Mouse (Mus musculus) heart, embryonic 13.5 days (tissue): ENCODE data around the gene Galntl6. TPM values are rescaled to one million over a fixed set of nuclear protein-coding genes. Genes with fewer than 3 reads are reported as not detected.

Experiments
- ATAC-seq: fragments of 200-750 bp; cut with Nextera tagmentation; 2 replicates; pipeline ENCODE4 v1.8.0; 2017; ENCODE audit warnings: moderate TSS enrichment; ENCODE audit not compliant: insufficient number of reproducible peaks, low FRiP score, low TSS enrichment; ENCODE audit errors: extremely low read depth
- H3K27ac ChIP-seq: fragments of 300-500 bp; sonication (generic); replicated peaks from 2 replicates; pipeline ENCODE4 v1.5.1; 2015; ENCODE audit warnings: moderate library complexity, mild to moderate bottlenecking, inconsistent platforms
- H3K27me3 ChIP-seq: fragments of 300-500 bp; sonication (generic); replicated peaks from 2 replicates; pipeline ENCODE4 v1.6.1; 2015; ENCODE audit warnings: mild to moderate bottlenecking, inconsistent platforms
- H3K36me3 ChIP-seq: fragments of 300-500 bp; sonication (generic); 2 replicates; pipeline ENCODE4 v1.6.1; 2015; ENCODE audit warnings: mild to moderate bottlenecking, inconsistent platforms
- H3K4me1 ChIP-seq: fragments of 300-500 bp; sonication (generic); 2 replicates; pipeline ENCODE4 v1.6.1; 2015; ENCODE audit warnings: inconsistent platforms
- H3K4me2 ChIP-seq: fragments of 300-500 bp; sonication (generic); 2 replicates; pipeline ENCODE4 v1.6.1; 2015; ENCODE audit warnings: inconsistent platforms, mild to moderate bottlenecking, moderate library complexity
- H3K4me3 ChIP-seq: fragments of 300-500 bp; sonication (generic); 2 replicates; pipeline ENCODE4 v1.5.1; 2015; ENCODE audit warnings: moderate library complexity, mild to moderate bottlenecking, inconsistent platforms
- H3K9ac ChIP-seq: fragments of 300-500 bp; sonication (generic); 2 replicates; pipeline ENCODE4 v1.6.1; 2015; ENCODE audit warnings: inconsistent platforms, mild to moderate bottlenecking, moderate library complexity
- H3K9me3 ChIP-seq: fragments of 300-500 bp; sonication (generic); 2 replicates; pipeline ENCODE4 v1.6.1; 2016; ENCODE audit warnings: inconsistent platforms
- WGBS: fragments of 180-500 bp; shearing (Covaris S2); methylation state at CpG from one replicate; pipeline ENCODE4 v1.1.7; 2015; ENCODE audit warnings: mixed read lengths; 5-methylcytosine and 5-hydroxymethylcytosine counted together
- polyA plus RNA-seq: library from polyadenylated mRNA; unstranded; fragments of >200 nt; fragmentation: Nextera tagmentation; extraction: Ambion mirVana; gene quantifications from 2 replicates; pipeline ENCODE4 v1.2.1, GENCODE M21; 2015

The Galntl6 gene
- polyA plus RNA-seq, 1 experiment from 2014 or later, result 0.35 TPM

- no peak overlapping the region for H3K9ac ChIP-seq
- WGBS, result 71% methylated on average over 2 of the region's 2 CpGs
- no peak overlapping the region for H3K4me2 ChIP-seq
- no peak overlapping the region for H3K4me3 ChIP-seq
- ATAC-seq, result no peak
- H3K27me3 ChIP-seq, result no peaks in the 10 kb centered on the region
- H3K27ac ChIP-seq, result no peak overlapping the region
- no peaks in the 10 kb centered on the region for H3K36me3 ChIP-seq
- H3K9me3 ChIP-seq, result no peaks in the 10 kb centered on the region
- no peaks in the 10 kb centered on the region for H3K4me1 ChIP-seq
These were observed 647.0 kb downstream of the Galntl6 start for GRCm38 (mm10) chr8:58265485-58265884.

- no peaks in the 10 kb centered on the region for H3K36me3 ChIP-seq
- H3K9me3 ChIP-seq, result no peaks in the 10 kb centered on the region
- H3K27me3 ChIP-seq, result no peaks in the 10 kb centered on the region
- no peak overlapping the region for H3K9ac ChIP-seq
- no peak overlapping the region for H3K27ac ChIP-seq
- no peak overlapping the region for H3K4me2 ChIP-seq
- no peaks in the 10 kb centered on the region for H3K4me1 ChIP-seq
- no peak for ATAC-seq
- H3K4me3 ChIP-seq, result no peak overlapping the region
- WGBS, result 71% methylated on average over 2 of the region's 2 CpGs
These were observed 653.7 kb downstream of the Galntl6 start for GRCm38 (mm10) chr8:58258577-58259315.

- 61% methylated on average over 1 of the region's 1 CpGs for WGBS
- H3K4me1 ChIP-seq, result no peaks in the 10 kb centered on the region
- H3K4me3 ChIP-seq, result no peak overlapping the region
- H3K4me2 ChIP-seq, result no peak overlapping the region
- ATAC-seq, result no peak
- H3K27ac ChIP-seq, result no peak overlapping the region
- no peaks in the 10 kb centered on the region for H3K36me3 ChIP-seq
- no peaks in the 10 kb centered on the region for H3K27me3 ChIP-seq
- H3K9ac ChIP-seq, result no peak overlapping the region
- no peaks in the 10 kb centered on the region for H3K9me3 ChIP-seq
These were observed 658.8 kb downstream of the Galntl6 start for GRCm38 (mm10) chr8:58253620-58254019.

- H3K9me3 ChIP-seq, result no peaks in the 10 kb centered on the region
- H3K4me3 ChIP-seq, result no peak overlapping the region
- WGBS, result 72% methylated on average over 3 of the region's 3 CpGs
- H3K9ac ChIP-seq, result no peak overlapping the region
- H3K27ac ChIP-seq, result no peak overlapping the region
- no peaks in the 10 kb centered on the region for H3K36me3 ChIP-seq
- H3K4me1 ChIP-seq, result no peaks in the 10 kb centered on the region
- H3K27me3 ChIP-seq, result no peaks in the 10 kb centered on the region
- ATAC-seq, result no peak
- H3K4me2 ChIP-seq, result no peak overlapping the region
These were observed 667.6 kb downstream of the Galntl6 start for GRCm38 (mm10) chr8:58244830-58245229.

- ATAC-seq, result no peak
- WGBS, result 21% methylated on average over 2 of the region's 2 CpGs
- Histone ChIP-seq H3K4me1 (no peaks in the 10 kb centered on the region), H3K27ac (no peak overlapping the region), H3K4me3 (no peak overlapping the region), H3K36me3 (no peaks in the 10 kb centered on the region), H3K27me3 (no peaks in the 10 kb centered on the region), H3K4me2 (no peak overlapping the region), H3K9me3 (no peaks in the 10 kb centered on the region), H3K9ac (no peak overlapping the region)
These were observed 678.2 kb downstream of the Galntl6 start for GRCm38 (mm10) chr8:58234220-58234619.

GRCm38 (mm10) chr8:58228725-58229124, 683.7 kb downstream of the Galntl6 start:
- Histone ChIP-seq H3K4me2 (no peak overlapping the region), H3K4me3 (no peak overlapping the region), H3K9me3 (no peaks in the 10 kb centered on the region), H3K4me1 (no peaks in the 10 kb centered on the region), H3K27me3 (no peaks in the 10 kb centered on the region), H3K27ac (no peak overlapping the region), H3K9ac (no peak overlapping the region), H3K36me3 (no peaks in the 10 kb centered on the region)
- ATAC-seq, result no peak
- 61% methylated on average over 1 of the region's 1 CpGs for WGBS

- Histone ChIP-seq H3K4me2 (no peak overlapping the region), H3K4me3 (no peak overlapping the region), H3K36me3 (no peaks in the 10 kb centered on the region), H3K27me3 (no peaks in the 10 kb centered on the region), H3K27ac (no peak overlapping the region), H3K9me3 (no peaks in the 10 kb centered on the region), H3K4me1 (0 out of 2 replicates have a peak, but pooled peaks cover 5% of the 10 kb centered on the region), H3K9ac (no peak overlapping the region)
- WGBS, result 70% methylated on average over 8 of the region's 8 CpGs
- ATAC-seq, result no peak
These were observed 694.6 kb downstream of the Galntl6 start for GRCm38 (mm10) chr8:58217885-58218284.

- no peaks in the 10 kb centered on the region for H3K9me3 ChIP-seq
- no peak overlapping the region for H3K27ac ChIP-seq
- WGBS, result 59% methylated on average over 1 of the region's 1 CpGs
- H3K4me1 ChIP-seq, result no peaks in the 10 kb centered on the region
- no peak overlapping the region for H3K4me2 ChIP-seq
- no peak for ATAC-seq
- no peak overlapping the region for H3K4me3 ChIP-seq
- no peaks in the 10 kb centered on the region for H3K27me3 ChIP-seq
- no peaks in the 10 kb centered on the region for H3K36me3 ChIP-seq
- H3K9ac ChIP-seq, result no peak overlapping the region
These were observed 722.7 kb downstream of the Galntl6 start for GRCm38 (mm10) chr8:58189694-58190093.

- H3K9ac ChIP-seq, result no peak overlapping the region
- H3K36me3 ChIP-seq, result no peaks in the 10 kb centered on the region
- H3K27ac ChIP-seq, result no peak overlapping the region
- H3K9me3 ChIP-seq, result no peaks in the 10 kb centered on the region
- ATAC-seq, result no peak
- H3K4me3 ChIP-seq, result no peak overlapping the region
- no peaks in the 10 kb centered on the region for H3K4me1 ChIP-seq
- H3K27me3 ChIP-seq, result no peaks in the 10 kb centered on the region
- H3K4me2 ChIP-seq, result no peak overlapping the region
- WGBS, result 31% methylated on average over 1 of the region's 1 CpGs
These were observed 765.5 kb downstream of the Galntl6 start for GRCm38 (mm10) chr8:58146961-58147360.

- Histone ChIP-seq H3K27me3 (no peaks in the 10 kb centered on the region), H3K4me3 (no peak overlapping the region), H3K9ac (no peak overlapping the region), H3K36me3 (no peaks in the 10 kb centered on the region), H3K4me2 (no peak overlapping the region), H3K4me1 (no peaks in the 10 kb centered on the region), H3K9me3 (no peaks in the 10 kb centered on the region), H3K27ac (no peak overlapping the region)
- no peak for ATAC-seq
- WGBS, result 66% methylated on average over 4 of the region's 4 CpGs
These were observed 825.7 kb downstream of the Galntl6 start for GRCm38 (mm10) chr8:58086733-58087132.

- Histone ChIP-seq H3K36me3 (no peaks in the 10 kb centered on the region), H3K9ac (no peak overlapping the region), H3K27me3 (no peaks in the 10 kb centered on the region), H3K4me1 (no peaks in the 10 kb centered on the region), H3K4me3 (no peak overlapping the region), H3K4me2 (no peak overlapping the region), H3K9me3 (no peaks in the 10 kb centered on the region), H3K27ac (no peak overlapping the region)
- ATAC-seq, result no peak
- 65% methylated on average over 6 of the region's 6 CpGs for WGBS
These were observed 827.5 kb downstream of the Galntl6 start for GRCm38 (mm10) chr8:58084931-58085330.

- no peaks in the 10 kb centered on the region for H3K9me3 ChIP-seq
- H3K4me2 ChIP-seq, result no peak overlapping the region
- no peak for ATAC-seq
- no peaks in the 10 kb centered on the region for H3K36me3 ChIP-seq
- no peak overlapping the region for H3K4me3 ChIP-seq
- no peak overlapping the region for H3K27ac ChIP-seq
- H3K9ac ChIP-seq, result no peak overlapping the region
- H3K4me1 ChIP-seq, result no peaks in the 10 kb centered on the region
- WGBS, result 68% methylated on average over 5 of the region's 5 CpGs
- no peaks in the 10 kb centered on the region for H3K27me3 ChIP-seq
These were observed 830.7 kb downstream of the Galntl6 start for GRCm38 (mm10) chr8:58081715-58082114.
